Mouse (Mus musculus) midbrain, embryonic 11.5 days (tissue): ENCODE measurements around the gene Odf3l2. TPM values are rescaled to one million over a fixed set of nuclear protein-coding genes. Genes with fewer than 3 reads are reported as not detected.
A peak's percentile ranks its signal among the peaks of the same experiment; 100 is the strongest.

Source experiments
- ATAC-seq: fragments of 200-750 bp; cut with Nextera tagmentation; 2 replicates; pipeline ENCODE4 v1.8.0; 2017; ENCODE audit warnings: moderate TSS enrichment, moderate library complexity; ENCODE audit not compliant: low FRiP score
- DNase-seq: peaks from one replicate; pipeline ENCODE4 v3.0.0; 2015; ENCODE audit warnings: low spot score; ENCODE audit errors: missing footprints
- H3K27ac ChIP-seq: fragments of 300-500 bp; sonication (generic); 2 replicates; pipeline ENCODE4 v1.5.1; 2014; ENCODE audit warnings: low read depth, low read length
- H3K27me3 ChIP-seq: fragments of 300-500 bp; sonication (generic); 2 replicates; pipeline ENCODE4 v1.6.1; 2014; ENCODE audit warnings: mild to moderate bottlenecking, low read length, moderate library complexity, mixed read lengths; ENCODE audit not compliant: control insufficient read depth, insufficient read depth
- H3K36me3 ChIP-seq: fragments of 300-500 bp; sonication (generic); 2 replicates; pipeline ENCODE4 v1.6.1; 2014; ENCODE audit warnings: mild to moderate bottlenecking, low read length, moderate library complexity, mixed read lengths; ENCODE audit not compliant: control insufficient read depth, insufficient read depth
- H3K4me1 ChIP-seq: fragments of 300-500 bp; sonication (generic); 2 replicates; pipeline ENCODE4 v1.6.1; 2014; ENCODE audit warnings: low read length; ENCODE audit not compliant: control insufficient read depth, insufficient read depth
- H3K4me2 ChIP-seq: fragments of 300-500 bp; sonication (generic); 2 replicates; pipeline ENCODE4 v1.6.1; 2014; ENCODE audit warnings: mild to moderate bottlenecking, moderate library complexity
- H3K4me3 ChIP-seq: fragments of 300-500 bp; sonication (generic); 2 replicates; pipeline ENCODE4 v1.5.1; 2014; ENCODE audit warnings: low read depth, low read length
- H3K9ac ChIP-seq: fragments of 300-500 bp; sonication (generic); 2 replicates; pipeline ENCODE4 v1.6.1; 2014; ENCODE audit warnings: low read length
- H3K9me3 ChIP-seq: fragments of 300-500 bp; sonication (generic); 2 replicates; pipeline ENCODE4 v1.6.1; 2016; ENCODE audit warnings: low read length; ENCODE audit not compliant: control insufficient read depth
- WGBS: fragments of 180-500 bp; shearing (Covaris S2); extraction: QIAGEN DNeasy Blood & Tissue Kit; methylation state at CpG from one replicate; pipeline ENCODE4 v1.1.7; 2014; 5-methylcytosine and 5-hydroxymethylcytosine counted together
- polyA plus RNA-seq: library from polyadenylated mRNA; unstranded; fragments of >200 nt; fragmentation: Nextera tagmentation; extraction: Ambion mirVana; gene quantifications from 2 replicates; pipeline ENCODE4 v1.2.1, GENCODE M21; 2014

The Odf3l2 gene
- polyA plus RNA-seq, 1 experiment from 2014 or later: not detected

DNA sequence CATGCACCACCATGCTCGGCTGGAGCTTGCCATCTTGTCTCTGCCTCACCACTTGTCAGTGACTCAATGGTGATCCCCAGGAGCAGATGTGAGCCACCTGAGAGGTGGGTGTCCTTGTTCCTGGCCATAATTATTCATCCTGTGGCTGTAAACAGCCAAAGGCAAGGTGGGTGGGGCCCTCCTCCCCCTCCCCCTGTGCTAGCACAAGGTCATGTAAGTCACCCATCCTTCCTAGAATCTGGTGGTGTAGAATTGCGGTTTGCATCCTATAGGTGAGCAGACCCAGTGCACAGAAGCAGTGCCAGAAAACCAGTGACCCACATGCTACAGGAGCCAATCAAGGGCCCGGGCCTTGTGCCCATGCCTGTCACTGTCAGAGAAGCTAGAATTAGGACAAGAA lies 27.5 kb upstream of the Odf3l2 start:
- Histone ChIP-seq H3K4me1 (peaks cover 17% of the 10 kb centered on the region), H3K9me3 (no peaks in the 10 kb centered on the region), H3K9ac (no peak overlapping the region), H3K27ac (no peak overlapping the region), H3K36me3 (no peaks in the 10 kb centered on the region), H3K4me3 (no peak overlapping the region), H3K27me3 (no peaks in the 10 kb centered on the region), H3K4me2 (no peak overlapping the region)
- ATAC-seq: no peak
- DNase-seq: no peak
- WGBS: 94% methylated on average over 3 of the region's 3 CpGs

DNA sequence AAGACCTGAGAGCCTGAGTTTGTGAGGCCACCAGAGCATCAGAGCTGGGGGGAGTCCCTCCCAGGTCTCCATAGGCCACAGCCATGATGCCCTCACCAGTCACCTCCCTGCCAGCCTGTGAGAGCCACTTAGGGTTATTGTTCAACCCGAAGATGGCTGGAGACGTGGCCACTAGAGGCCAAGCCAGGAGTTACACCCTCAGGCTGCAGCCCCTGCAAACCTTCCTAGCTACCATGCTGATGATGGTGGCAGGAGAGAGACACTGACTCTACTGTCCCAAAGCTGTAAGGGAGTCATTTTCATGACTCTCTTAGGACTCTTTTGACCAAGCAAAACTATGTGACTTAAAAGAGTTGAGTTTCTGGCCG lies 26.5 kb upstream of the Odf3l2 start:
- no peaks in the 10 kb centered on the region for H3K9me3 ChIP-seq
- H3K36me3 ChIP-seq: no peaks in the 10 kb centered on the region
- no peaks in the 10 kb centered on the region for H3K27me3 ChIP-seq
- WGBS: 66% methylated on average over 3 of the region's 3 CpGs
- DNase-seq (no peak), ATAC-seq (no peak)
- no peak overlapping the region for H3K9ac ChIP-seq
- H3K4me1 ChIP-seq: peaks cover 17% of the 10 kb centered on the region
- H3K4me2 ChIP-seq: no peak overlapping the region
- H3K4me3 ChIP-seq: no peak overlapping the region
- H3K27ac ChIP-seq: no peak overlapping the region

DNA sequence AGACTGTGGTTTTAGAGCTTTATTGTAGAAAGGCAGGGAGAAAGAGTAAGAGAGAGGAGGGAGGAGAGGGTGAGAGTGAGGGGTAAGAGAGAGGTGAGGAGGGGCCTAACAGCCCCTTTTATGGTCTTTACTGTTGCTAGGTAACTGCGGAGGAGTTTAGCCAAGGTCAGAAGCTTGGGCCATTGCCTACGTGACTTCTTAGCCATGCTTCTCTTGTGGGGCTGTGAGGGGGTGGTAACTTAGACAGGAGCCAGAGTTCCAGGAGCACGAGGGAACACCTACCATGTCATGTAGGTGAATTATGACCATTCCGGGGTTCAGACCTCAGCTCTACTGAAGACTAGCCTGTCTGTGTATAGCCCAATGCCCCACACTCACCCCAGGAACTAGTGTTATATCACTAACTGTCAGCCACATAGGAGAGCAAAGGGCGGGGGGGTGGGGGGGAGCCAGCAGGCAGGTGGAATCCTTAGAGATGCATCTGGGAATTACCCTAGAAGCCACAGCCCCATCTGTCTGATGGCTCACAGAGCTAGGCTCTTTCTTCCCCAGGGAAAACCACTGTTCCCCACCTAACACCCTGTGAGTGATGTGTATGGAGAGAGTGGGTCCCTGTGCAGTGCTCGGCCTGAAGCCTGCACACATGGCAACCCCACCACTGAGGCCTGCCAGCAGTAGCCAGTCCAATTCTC lies 26.0 kb upstream of the Odf3l2 start:
- Histone ChIP-seq H3K4me1 (peaks cover 17% of the 10 kb centered on the region), H3K4me2 (0 out of 2 replicates have a peak overlapping the region, but pooled peaks have one; percentile 11), H3K36me3 (no peaks in the 10 kb centered on the region), H3K27ac (no peak overlapping the region), H3K27me3 (no peaks in the 10 kb centered on the region), H3K4me3 (no peak overlapping the region), H3K9me3 (no peaks in the 10 kb centered on the region), H3K9ac (no peak overlapping the region)
- DNase-seq (no peak), ATAC-seq (no peak)
- WGBS: 65% methylated on average over 6 of the region's 6 CpGs

DNA sequence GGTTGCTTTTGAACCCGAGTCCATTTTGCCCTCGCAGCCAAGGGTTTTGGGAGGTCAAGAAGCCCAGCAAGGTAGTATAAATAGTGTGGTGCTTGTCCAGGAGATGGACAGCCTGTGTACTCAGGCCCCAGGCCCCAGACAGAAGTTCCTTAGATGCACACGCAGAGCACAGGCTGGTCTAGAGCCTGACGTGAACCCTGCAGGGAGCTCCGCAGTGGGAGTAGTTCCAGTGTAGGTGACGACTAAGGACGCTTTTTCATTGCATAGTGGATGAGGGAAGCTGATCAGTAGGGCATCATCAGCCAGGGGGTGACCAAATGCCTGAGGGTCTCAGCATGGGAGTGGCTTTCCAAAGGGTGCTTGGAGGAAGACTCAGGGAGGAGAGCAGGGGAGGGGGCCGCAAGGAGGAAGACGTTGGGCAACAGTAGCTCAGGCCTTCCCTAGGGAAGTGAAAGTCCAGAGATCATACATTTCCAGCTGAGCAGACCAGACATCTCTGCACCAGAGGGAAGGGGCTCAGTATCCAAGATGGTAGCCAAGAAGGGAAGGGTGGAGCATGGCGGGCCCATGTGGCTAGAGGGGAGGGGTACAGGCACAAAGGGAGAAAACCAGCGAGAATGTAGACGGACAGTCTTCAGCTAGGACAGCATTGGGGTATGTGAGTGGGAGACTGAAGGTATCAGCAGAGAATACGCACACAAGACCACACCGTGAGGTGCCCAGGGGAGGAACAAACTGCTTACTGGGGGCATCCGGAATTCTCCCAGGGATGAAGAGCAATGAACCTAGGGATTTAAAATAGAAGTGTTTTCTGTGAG lies 24.7 kb upstream of the Odf3l2 start:
- Histone ChIP-seq H3K27ac (no peak overlapping the region), H3K9ac (peak overlapping the region; percentile 92), H3K9me3 (no peaks in the 10 kb centered on the region), H3K27me3 (no peaks in the 10 kb centered on the region), H3K4me2 (peak overlapping the region; percentile 79), H3K4me1 (peaks cover 17% of the 10 kb centered on the region), H3K36me3 (no peaks in the 10 kb centered on the region), H3K4me3 (peak overlapping the region; percentile 95)
- WGBS: 37% methylated on average over 15 of the region's 15 CpGs
- ATAC-seq: peak; percentile 25
- no peak for DNase-seq

DNA sequence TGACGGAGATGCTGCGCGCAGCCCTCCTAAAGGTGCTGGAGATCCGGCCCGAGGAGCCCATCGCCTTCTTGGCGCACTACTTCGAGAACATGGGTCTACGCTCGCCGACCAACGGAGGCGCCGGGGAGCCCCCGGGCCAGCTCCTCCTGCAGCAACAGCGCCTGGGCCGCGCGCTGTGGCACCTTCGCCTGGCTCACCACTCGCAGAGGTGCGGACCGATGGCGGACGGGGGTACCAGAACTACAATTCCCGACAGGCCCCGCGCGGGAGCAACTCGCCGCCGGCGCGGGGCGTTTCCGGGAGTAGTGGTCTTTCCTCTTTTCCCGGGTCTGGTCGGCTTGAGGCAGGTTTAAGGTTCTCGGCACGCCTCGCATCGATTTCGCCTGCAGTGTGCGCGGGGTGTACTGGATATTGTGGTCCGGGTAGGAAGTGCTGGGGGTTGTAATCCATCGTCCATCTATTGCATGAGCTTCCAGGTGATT lies 24.1 kb upstream of the Odf3l2 start:
- peak overlapping the region; percentile 79 for H3K4me2 ChIP-seq
- H3K9me3 ChIP-seq: no peaks in the 10 kb centered on the region
- peaks cover 17% of the 10 kb centered on the region for H3K4me1 ChIP-seq
- ATAC-seq (peak; percentile 75), DNase-seq (peak; percentile 98)
- H3K27ac ChIP-seq: peak overlapping the region; percentile 96
- peak overlapping the region; percentile 92 for H3K9ac ChIP-seq
- no peaks in the 10 kb centered on the region for H3K27me3 ChIP-seq
- no peaks in the 10 kb centered on the region for H3K36me3 ChIP-seq
- WGBS: under 1% methylated on average over 47 of the region's 47 CpGs
- H3K4me3 ChIP-seq: peak overlapping the region; percentile 95

DNA sequence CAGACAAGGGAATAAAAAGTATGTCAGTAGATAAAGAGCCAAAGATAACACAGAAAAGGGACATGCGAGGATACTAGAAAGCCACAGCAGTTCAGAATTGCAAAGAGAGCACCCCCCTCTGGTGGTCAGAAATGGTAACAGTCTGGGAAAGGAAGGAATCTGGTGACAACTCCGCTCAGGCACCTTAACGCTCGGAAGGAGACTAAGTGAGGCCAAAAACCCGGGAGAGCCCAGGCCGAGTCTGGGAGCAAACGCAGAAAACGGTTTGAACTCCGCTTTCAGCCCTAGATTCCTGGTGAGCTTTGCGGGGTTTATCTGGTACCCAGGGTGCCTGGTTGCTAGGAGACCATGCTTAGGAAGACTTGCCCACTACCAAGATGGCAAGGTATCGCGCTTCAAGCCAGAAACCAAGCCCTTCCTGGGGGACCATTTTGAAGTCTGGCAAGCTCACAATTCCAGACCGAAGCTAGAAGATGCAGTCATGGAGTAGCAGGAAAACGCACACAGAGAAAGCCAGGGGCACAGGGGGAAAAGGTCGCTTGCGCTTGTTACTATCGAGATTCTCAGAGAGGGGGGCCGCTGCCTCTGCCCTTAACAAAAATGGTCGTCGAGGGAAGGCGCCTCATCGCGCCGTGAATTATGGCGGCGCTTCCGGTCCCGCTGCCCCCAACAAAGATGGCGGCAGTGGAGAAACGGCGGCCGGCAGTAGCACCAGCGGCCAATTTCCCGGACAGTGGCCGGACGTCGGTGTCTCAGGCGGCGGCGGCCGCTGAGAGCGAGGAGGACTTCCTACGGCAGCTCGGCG lies 23.4 kb upstream of the Odf3l2 start, which contains the start of gene Tpgs1:
Gene Tpgs1, plus strand, starts transcription at position 599 of the 805 bp plus-strand sequence.
- Histone ChIP-seq H3K9ac (peak within 1 kb of the TSS; percentile 92), H3K36me3 (no peaks in the 10 kb centered on the region), H3K4me1 (peaks cover 17% of the 10 kb centered on the region), H3K27me3 (no peaks in the 10 kb centered on the region), H3K27ac (peak within 1 kb of the TSS; percentile 96), H3K9me3 (no peaks in the 10 kb centered on the region), H3K4me3 (peak within 1 kb of the TSS; percentile 95), H3K4me2 (peak within 1 kb of the TSS; percentile 79)
- DNase-seq (peak; percentile 100), ATAC-seq (peak; percentile 80)
- under 1% methylated on average over 45 of the region's 45 CpGs for WGBS

DNA sequence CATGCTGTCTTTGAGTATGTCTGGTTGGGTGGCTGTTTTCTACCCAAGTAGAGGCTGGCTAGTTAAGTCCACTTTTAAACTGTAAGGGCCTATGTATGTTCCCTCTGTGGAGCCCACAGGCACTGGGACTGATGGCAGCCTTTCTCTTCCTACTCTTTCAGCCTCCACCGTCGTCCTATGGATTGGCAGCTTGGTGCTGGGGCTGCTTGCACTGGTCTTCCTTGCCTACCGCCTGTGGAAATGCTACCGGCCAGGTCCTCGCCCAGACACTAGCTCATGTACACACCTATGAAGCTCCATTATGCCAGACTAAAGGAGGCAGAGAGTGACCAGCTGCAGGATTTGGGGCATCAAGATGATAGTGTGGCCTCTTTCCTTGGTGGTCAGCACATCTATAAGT lies 22.5 kb upstream of the Odf3l2 start:
- H3K36me3 ChIP-seq: no peaks in the 10 kb centered on the region
- DNase-seq (no peak), ATAC-seq (no peak)
- WGBS: 86% methylated on average over 5 of the region's 5 CpGs
- no peaks in the 10 kb centered on the region for H3K27me3 ChIP-seq
- H3K4me1 ChIP-seq: peaks cover 17% of the 10 kb centered on the region
- H3K9ac ChIP-seq: peak overlapping the region; percentile 33; the same call in 1 of the 2 replicates
- H3K4me3 ChIP-seq: no peak overlapping the region
- no peaks in the 10 kb centered on the region for H3K9me3 ChIP-seq
- H3K27ac ChIP-seq: peak overlapping the region; percentile 96; the same call in 1 of the 2 replicates
- no peak overlapping the region; the same call in 1 of the 2 replicates for H3K4me2 ChIP-seq

DNA sequence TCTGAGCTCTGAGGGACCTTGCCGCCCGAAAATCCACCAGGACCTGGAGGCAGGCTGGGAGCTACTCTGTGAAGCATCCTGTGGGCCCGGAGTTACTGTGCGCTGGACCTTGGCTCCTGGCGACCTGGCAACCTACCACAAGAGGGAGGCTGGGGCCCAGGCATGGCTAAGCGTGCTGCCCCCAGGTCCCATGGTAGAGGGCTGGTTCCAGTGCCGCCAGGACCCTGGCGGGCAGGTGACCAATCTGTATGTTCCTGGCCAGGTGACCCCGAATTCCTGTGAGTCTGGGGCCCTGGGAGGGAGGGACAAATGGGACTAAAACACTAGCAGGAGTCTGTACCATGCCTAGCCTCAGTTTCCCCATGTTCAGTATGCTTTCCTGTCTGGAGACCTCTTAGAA lies 21.0 kb upstream of the Odf3l2 start:
- Histone ChIP-seq H3K9ac (no peak overlapping the region), H3K27ac (no peak overlapping the region), H3K4me3 (no peak overlapping the region), H3K27me3 (no peaks in the 10 kb centered on the region), H3K36me3 (no peaks in the 10 kb centered on the region), H3K9me3 (no peaks in the 10 kb centered on the region), H3K4me1 (peaks cover 17% of the 10 kb centered on the region), H3K4me2 (no peak overlapping the region)
- 66% methylated on average over 9 of the region's 9 CpGs for WGBS
- DNase-seq (no peak), ATAC-seq (no peak)
